Mouse (Mus musculus): ENCODE measurements around the gene Rpl14.
A peak's percentile ranks its signal among the peaks of the same experiment; 100 is the strongest.

Gene Rpl14

DNA sequence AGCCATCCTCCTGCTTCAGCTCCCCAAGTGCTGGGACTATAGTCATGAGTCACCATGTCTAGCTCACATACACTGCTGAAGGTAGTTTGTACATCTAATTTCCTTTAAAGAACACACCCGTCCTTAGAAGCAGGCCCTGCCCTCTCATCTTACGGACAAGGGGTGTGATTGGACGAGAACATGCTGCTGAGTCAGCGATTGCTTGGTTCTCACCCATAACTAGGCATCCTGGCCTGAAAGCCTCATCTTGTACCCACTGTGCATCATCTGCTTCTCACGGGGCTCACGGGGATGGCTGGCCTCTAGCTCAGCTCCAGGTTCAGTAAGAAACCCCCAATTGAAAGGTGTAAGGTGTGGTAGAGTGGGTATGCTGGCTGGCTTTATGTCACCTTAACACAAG is 42.8 kb downstream of the Rpl14 start:
- no peak for DNase-seq

DNA sequence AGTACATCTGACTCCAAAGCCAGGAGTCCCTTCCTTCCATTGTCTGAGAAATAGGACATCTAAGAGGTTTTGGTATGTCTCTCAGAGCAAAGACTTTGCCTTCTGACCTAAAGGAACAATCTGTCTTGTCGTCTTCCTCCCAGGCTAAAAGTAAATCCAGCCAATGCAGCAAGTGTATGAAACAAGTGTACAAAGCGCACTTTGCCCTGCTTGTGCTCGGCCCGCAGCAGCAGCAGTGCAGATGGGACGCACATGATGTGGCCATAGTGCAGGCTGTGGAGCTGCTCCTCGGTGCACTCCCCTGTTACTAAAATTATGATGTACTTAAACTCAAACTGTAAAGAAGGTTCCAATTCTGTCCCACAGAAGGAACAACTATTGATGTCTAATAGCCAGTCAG is 46.9 kb downstream of the Rpl14 start:
- DNase-seq = no peak

DNA sequence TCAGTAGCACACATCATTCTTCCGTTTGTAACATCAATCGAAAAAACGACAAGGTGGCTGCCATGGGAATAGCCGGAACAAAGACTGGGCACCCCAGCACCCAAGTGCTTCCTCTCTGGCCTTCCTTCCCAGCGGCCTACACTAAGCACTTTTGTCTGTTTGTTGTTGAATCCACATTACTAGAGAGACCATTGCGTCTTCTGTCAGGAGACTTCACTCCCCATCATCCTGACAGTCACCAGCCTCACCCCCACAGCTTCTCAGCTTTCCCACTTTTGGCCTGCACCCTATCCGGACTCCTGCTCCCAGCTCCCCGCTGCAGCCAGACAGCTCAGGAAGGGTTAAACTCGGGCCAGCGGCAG is 48.1 kb downstream of the Rpl14 start:
- DNase-seq = no peak

DNA sequence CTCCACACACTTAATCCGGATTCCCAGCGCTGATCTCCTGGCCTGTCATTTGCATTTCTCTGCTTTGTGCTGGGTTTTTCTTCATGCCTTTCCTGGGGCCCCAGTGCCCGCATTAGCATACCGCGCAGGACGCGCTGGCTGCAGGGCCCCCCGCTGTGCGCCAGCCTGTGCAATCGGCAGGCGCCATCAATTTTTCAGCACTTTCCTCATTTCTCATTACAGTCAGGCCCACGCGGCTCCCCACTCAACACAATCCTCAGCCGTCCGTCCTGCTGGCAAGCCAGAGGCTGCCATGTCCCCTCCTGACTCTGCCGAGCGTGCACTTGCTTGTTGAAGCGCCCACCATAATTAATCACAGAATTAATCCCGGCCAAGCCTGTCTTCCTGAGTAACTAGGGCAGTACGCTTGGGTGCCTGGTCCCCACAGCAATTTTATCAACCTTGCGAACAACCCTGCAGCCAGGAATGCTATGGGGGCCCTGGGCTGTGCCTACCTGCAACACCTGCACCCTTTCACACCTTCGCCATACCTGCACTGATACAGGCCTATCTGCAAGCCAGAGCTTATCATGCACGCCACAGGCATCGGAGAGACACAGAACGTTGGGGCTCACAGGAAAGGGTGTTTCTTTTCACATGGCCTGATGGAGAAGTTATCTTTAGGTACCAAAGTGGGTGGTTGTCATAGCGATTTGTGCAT is 48.6 kb downstream of the Rpl14 start:
- DNase-seq = peak; percentile 59

DNA sequence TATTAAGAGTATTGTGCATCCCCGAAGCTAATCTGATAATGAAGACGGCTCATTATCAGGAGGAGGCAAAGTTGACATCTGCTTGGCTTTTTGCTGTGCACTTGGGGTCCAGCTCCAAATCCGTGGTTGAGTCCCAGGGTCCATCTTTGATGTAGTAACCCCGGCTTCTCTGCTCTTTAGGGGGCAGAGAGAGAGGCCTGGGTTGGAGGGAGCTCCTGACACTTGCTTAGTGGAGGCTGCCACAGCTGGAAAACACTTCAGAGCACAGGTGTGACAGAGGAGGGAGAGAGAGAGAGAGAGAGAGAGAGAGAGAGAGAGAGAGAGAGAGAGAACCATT is 49.1 kb downstream of the Rpl14 start:
- no peak for DNase-seq
